Mouse (Mus musculus) embryonic fibroblast, embryonic 13.5 days (primary cell): Measurements from ENCODE around the gene Prrx2.

ENCODE experiments used
- CTCF ChIP-seq: IDR thresholded peaks from 2 replicates; pipeline ENCODE4 v1.5.1; 2011; ENCODE audit warnings: mild to moderate bottlenecking, control low read depth, low read length, moderate library complexity, borderline replicate concordance; ENCODE audit not compliant: insufficient read depth
- POLR2A ChIP-seq: IDR thresholded peaks from 2 replicates; pipeline ENCODE4 v1.6.1; 2011; ENCODE audit warnings: low read depth, mild to moderate bottlenecking, control low read depth, low read length, moderate library complexity

GRCm38 (mm10) chr2:30800671-30801066, 34.1 kb upstream of the Prrx2 start:
- TF ChIP-seq CTCF, result no peak
- no peak for TF ChIP-seq POLR2A
